Mouse (Mus musculus) lung, embryonic 14.5 days (tissue): ENCODE measurements at regions not wholly inside any gene's neighbourhood (a gene's known extent, or its start where the extent isn't known, plus 50 kb on each side); places are given as distances from the start of the nearest gene placed in this dataset.

ENCODE experiments used
- ATAC-seq: fragments of 200-750 bp; cut with Nextera tagmentation; 2 replicates; pipeline ENCODE4 v1.8.0; 2017; ENCODE audit warnings: mild to moderate bottlenecking, moderate TSS enrichment, moderate library complexity; ENCODE audit not compliant: insufficient read depth
- DNase-seq: peaks from one replicate; pipeline ENCODE4 v3.0.0-alpha.2; 2015
- H3K27ac ChIP-seq: fragments of 300-500 bp; sonication (generic); 2 replicates; pipeline ENCODE4 v1.5.1; 2014; ENCODE audit warnings: low read depth, mild to moderate bottlenecking, moderate library complexity
- H3K27me3 ChIP-seq: fragments of 300-500 bp; sonication (generic); 2 replicates; pipeline ENCODE4 v1.6.1; 2014; ENCODE audit warnings: low read length, control low read depth; ENCODE audit not compliant: insufficient read depth
- H3K36me3 ChIP-seq: fragments of 300-500 bp; sonication (generic); 2 replicates; pipeline ENCODE4 v1.6.1; 2014; ENCODE audit warnings: control low read depth; ENCODE audit not compliant: insufficient read depth
- H3K4me1 ChIP-seq: fragments of 300-500 bp; sonication (generic); 2 replicates; pipeline ENCODE4 v1.6.1; 2014; ENCODE audit warnings: antibody characterized with exemption, control low read depth; ENCODE audit not compliant: insufficient read depth
- H3K4me2 ChIP-seq: fragments of 300-500 bp; sonication (generic); 2 replicates; pipeline ENCODE4 v1.6.1; 2014; ENCODE audit warnings: mild to moderate bottlenecking
- H3K4me3 ChIP-seq: fragments of 300-500 bp; sonication (generic); 2 replicates; pipeline ENCODE4 v1.5.1; 2014; ENCODE audit warnings: low read depth, low read length
- H3K9ac ChIP-seq: fragments of 300-500 bp; sonication (generic); 2 replicates; pipeline ENCODE4 v1.6.1; 2014
- H3K9me3 ChIP-seq: fragments of 300-500 bp; sonication (generic); 2 replicates; pipeline ENCODE4 v1.6.1; 2016; ENCODE audit warnings: low read depth, low read length, control low read depth
- CTCF ChIP-seq: IDR thresholded peaks from 2 replicates; pipeline ENCODE4 v1.5.1; 2016; ENCODE audit warnings: antibody characterized with exemption, low read depth
- WGBS: fragments of 180-500 bp; shearing (Covaris S2); extraction: QIAGEN DNeasy Blood & Tissue Kit; methylation state at CpG from one replicate; pipeline ENCODE4 v1.1.7; 2014; 5-methylcytosine and 5-hydroxymethylcytosine counted together

DNA sequence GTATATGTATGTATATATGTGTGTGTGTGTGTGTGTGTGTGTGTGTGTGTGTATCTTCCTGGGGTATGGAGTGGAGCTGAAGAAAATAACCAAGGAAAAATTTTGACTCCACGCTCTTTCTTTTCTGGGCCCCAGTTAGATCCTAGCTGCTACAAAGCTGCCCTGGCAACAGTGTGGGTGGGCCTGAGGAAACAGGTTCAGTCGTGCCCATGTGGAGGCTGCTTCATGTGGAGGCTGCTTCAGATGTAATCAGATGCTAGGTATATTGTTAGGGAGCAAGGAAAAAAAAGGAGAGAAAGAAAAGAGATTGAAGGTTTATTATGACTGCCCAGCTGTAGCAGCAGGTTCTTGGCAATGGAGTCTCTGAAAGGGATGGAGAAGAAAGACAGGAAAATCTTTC lies 100.6 kb downstream of the Fam168b start:
- Histone ChIP-seq H3K4me3 (no peak overlapping the region), H3K9ac (no peak overlapping the region), H3K27me3 (no peaks in the 10 kb centered on the region), H3K4me2 (no peak overlapping the region), H3K27ac (no peak overlapping the region), H3K9me3 (no peaks in the 10 kb centered on the region), H3K36me3 (no peaks in the 10 kb centered on the region), H3K4me1 (no peaks in the 10 kb centered on the region)
- ATAC-seq, result no peak
- 55% methylated on average over 2 of the region's 2 CpGs for WGBS
- TF ChIP-seq CTCF, result no peak
- no peak for DNase-seq

DNA sequence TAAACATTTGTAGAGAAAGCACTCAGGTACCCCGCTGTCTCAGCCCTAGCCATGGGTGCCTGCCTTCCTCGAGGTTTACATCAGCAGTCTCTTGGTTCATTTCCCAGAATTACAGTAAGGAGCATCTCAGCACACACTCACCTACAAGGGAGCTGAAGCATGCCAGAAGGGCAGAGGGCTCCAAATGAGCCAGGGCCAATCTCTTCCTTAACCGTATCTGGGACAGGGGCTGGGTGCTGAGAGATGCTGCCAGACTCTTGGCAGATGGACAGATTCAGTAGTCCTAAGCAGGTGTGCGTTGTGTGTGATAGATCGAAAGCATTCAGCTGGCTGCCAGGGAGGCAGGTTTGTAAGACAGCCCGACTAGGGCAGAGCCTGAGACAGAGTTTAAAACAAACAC lies 97.0 kb downstream of the Fam168b start:
- Histone ChIP-seq H3K4me2 (no peak overlapping the region), H3K9me3 (no peaks in the 10 kb centered on the region), H3K4me1 (no peaks in the 10 kb centered on the region), H3K9ac (no peak overlapping the region), H3K27ac (no peak overlapping the region), H3K4me3 (no peak overlapping the region), H3K27me3 (peaks cover 20% of the 10 kb centered on the region), H3K36me3 (no peaks in the 10 kb centered on the region)
- TF ChIP-seq CTCF, result no peak
- DNase-seq (no peak), ATAC-seq (no peak)
- 48% methylated on average over 6 of the region's 6 CpGs for WGBS

DNA sequence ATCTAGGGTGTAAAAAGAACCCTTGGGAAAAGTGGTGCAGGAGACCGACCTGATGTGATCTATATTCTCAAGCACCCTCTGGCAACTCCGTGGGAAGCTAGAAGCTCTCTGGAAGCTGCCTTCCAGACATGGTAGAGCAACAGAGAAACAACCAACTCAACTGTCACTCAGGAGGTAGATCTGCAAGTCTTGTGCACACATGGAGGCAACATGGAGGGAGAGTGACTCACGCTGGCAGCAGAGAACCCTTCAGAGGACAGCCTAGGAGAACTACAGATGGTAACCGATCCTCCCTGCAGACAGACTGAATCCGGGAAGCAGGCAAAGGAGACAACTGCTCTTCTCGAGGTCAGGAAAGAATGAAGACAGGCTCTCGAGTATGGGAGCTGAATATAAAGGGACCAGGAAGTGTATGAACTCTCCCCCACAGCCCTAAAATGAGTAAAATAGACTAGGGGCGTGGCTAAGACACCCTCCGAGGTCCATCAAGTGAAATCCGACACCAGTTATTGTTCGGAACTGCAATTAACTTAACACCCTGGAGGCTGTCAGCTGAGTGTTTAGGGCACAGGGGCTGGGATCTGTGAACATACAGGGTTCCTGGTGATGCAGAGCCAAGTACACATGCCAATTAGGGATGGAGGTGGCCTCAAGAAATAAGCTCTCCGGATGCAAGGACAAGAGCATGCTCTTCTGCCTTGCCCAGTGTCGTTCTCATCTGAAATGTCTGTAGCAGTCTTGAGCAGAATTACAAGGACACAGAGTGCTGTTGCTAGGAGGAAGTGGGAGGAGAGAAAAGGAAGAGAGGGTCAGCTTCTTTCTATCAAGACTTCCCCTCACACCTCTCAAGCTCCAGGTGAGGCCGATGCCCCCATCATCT lies 93.5 kb downstream of the Fam168b start:
- Histone ChIP-seq H3K36me3 (no peaks in the 10 kb centered on the region), H3K4me2 (peak overlapping the region; percentile 92; the same call in 1 of the 2 replicates), H3K9ac (no peak overlapping the region), H3K4me1 (no peaks in the 10 kb centered on the region), H3K4me3 (peak overlapping the region; percentile 59; the same call in 1 of the 2 replicates), H3K27ac (no peak overlapping the region), H3K27me3 (peaks cover 40% of the 10 kb centered on the region), H3K9me3 (no peaks in the 10 kb centered on the region)
- DNase-seq, result no peak
- TF ChIP-seq CTCF, result no peak
- WGBS, result 8% methylated on average over 14 of the region's 14 CpGs
- ATAC-seq, result no peak; the same call in 1 of the 2 replicates

DNA sequence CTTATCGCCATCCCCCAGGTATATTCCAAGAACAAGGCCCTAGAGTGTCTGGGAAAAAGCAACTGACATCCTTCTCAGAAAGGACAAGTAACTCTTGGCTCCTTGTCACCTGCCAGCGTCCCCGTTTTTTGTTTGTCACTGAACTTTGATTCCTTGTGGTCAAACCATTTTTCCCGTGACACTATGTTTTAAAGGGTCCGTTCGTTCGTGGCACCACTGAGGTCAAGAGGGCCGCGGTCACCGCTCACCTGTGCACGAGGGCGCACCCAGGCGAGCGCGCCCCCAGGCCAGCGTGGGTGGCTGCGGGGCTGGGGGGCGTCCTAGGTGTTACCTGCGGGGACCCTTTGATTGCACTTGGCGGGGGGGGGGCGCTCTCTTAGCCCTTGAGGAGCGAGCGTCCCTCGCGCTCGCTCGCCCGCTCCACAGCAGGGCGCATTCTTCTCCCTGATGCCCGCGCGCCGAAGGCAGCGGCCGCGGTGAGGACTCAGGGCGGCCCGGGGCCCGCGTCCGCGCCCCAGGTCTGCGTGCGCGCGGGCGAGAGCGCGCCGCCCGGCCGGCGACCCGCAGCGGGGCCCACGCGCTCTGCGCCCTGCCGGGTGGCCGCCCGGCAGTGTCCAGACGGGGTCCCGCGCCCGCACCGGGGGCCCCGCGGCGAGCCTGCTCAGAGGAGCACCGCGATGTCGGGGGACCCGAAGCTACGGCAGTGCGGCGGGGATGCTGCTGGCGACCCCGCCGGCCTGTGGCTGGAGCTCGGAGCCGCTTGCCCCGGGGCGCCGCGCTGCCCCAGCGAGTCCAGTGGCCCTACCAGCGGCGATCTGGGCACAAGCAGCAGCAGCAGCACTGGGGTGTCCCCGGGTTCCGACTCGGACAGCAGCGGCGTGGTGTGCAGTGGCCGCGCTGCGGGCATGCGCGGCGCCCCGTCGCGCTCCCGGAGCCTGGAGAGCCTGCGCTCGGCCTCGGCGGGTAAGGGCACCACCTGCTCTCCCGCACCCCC lies 92.5 kb downstream of the Fam168b start:
- H3K9ac ChIP-seq, result peak overlapping the region; percentile 54
- H3K4me1 ChIP-seq, result no peaks in the 10 kb centered on the region
- H3K4me2 ChIP-seq, result peak overlapping the region; percentile 92
- H3K27ac ChIP-seq, result no peak overlapping the region
- H3K27me3 ChIP-seq, result peaks cover 40% of the 10 kb centered on the region
- H3K9me3 ChIP-seq, result no peaks in the 10 kb centered on the region
- TF ChIP-seq CTCF, result no peak
- no peaks in the 10 kb centered on the region for H3K36me3 ChIP-seq
- peak; percentile 68 for ATAC-seq
- H3K4me3 ChIP-seq, result peak overlapping the region; percentile 59
- WGBS, result 1% methylated on average over 94 of the region's 108 CpGs
- DNase-seq, result peak; percentile 44

DNA sequence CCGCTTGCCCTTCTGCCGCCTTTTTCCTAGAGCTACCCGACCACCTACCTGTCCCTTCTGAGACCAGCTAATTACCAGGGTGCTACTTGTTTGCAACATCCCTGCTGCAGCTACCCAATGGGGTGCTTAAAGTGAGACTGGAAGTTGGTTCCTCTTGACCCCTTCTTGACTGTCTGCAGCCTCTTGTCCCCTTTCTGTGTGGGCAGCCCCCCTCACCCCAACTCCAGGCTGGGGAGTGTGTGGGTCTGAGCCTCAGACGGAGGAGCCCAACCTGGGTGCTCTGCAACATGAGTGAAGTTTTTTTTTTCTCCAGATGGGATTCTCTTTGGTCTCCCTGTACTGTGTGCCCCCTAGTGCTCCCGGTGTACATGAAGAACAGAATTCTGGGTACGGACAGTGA lies 91.7 kb downstream of the Fam168b start:
- Histone ChIP-seq H3K27ac (no peak overlapping the region), H3K27me3 (peaks cover 40% of the 10 kb centered on the region), H3K9ac (peak overlapping the region; percentile 54), H3K4me3 (peak overlapping the region; percentile 59), H3K4me2 (peak overlapping the region; percentile 92), H3K4me1 (no peaks in the 10 kb centered on the region), H3K36me3 (no peaks in the 10 kb centered on the region), H3K9me3 (no peaks in the 10 kb centered on the region)
- 6% methylated on average over 6 of the region's 6 CpGs for WGBS
- TF ChIP-seq CTCF, result no peak
- DNase-seq (no peak), ATAC-seq (no peak)

DNA sequence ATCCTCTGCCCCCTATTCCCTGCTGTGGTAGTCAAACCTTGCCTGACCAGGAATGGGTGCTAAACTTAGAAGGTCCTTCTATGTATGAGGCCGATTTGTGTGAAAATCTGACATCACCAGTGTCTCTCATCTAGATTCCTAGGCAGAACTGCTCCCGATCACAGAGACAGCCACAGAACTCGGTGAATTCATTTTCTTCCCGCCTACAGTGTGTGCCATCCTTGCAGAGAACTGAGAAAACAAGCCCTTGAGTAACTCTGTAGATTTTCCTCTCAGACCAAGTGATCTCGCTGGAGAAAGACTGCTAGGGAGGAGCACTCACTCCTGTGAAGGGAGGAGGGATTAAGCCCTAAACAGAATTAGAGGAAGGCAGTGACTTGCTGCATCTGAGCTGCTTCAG lies 89.3 kb downstream of the Fam168b start:
- ATAC-seq (no peak), DNase-seq (no peak)
- Histone ChIP-seq H3K27ac (no peak overlapping the region), H3K4me2 (no peak overlapping the region), H3K4me3 (no peak overlapping the region), H3K9ac (no peak overlapping the region), H3K27me3 (peaks cover 35% of the 10 kb centered on the region), H3K9me3 (no peaks in the 10 kb centered on the region), H3K4me1 (no peaks in the 10 kb centered on the region), H3K36me3 (no peaks in the 10 kb centered on the region)
- 41% methylated on average over 5 of the region's 5 CpGs for WGBS
- no peak for TF ChIP-seq CTCF

DNA sequence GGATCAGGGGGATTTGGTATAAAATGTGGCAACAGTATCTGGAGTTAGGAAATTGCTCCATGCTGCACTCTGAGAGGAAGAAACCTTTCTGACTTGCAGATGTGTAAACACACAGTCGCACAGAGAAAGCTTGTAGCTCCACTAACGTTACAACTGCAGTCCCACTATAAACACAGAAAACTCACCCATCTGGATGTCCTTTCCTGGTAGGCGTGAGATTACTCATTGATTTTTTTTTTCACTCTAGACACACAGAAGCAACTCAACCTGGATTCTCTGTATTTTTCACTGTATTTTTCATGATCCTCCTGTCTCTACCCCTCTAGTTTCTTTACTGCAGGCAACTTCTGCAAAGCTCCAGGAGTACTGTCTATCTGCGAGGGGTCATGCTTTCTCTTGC lies 82.3 kb downstream of the Fam168b start:
- ATAC-seq (no peak), DNase-seq (no peak)
- Histone ChIP-seq H3K27ac (no peak overlapping the region), H3K9me3 (no peaks in the 10 kb centered on the region), H3K36me3 (no peaks in the 10 kb centered on the region), H3K9ac (no peak overlapping the region), H3K27me3 (no peaks in the 10 kb centered on the region), H3K4me2 (no peak overlapping the region), H3K4me3 (no peak overlapping the region), H3K4me1 (no peaks in the 10 kb centered on the region)
- 36% methylated on average over 4 of the region's 4 CpGs for WGBS
- no peak for TF ChIP-seq CTCF
